Mouse (Mus musculus) heart, embryonic 14.5 days (tissue): ENCODE measurements at regions not wholly inside any gene's neighbourhood (a gene's known extent, or its start where the extent isn't known, plus 50 kb on each side); places are given as distances from the start of the nearest gene placed in this dataset.

Experiments
- ATAC-seq: fragments of 200-750 bp; cut with Nextera tagmentation; 2 replicates; pipeline ENCODE4 v1.8.0; 2017; ENCODE audit warnings: low read depth, moderate TSS enrichment; ENCODE audit not compliant: insufficient number of reproducible peaks, insufficient read depth, low FRiP score
- H3K27ac ChIP-seq, 2 experiments: fragments of 200-500 bp in 1 of 2; fragments of 300-500 bp in 1 of 2; sonication (generic) in 1 of 2; replicated peaks in 1 of 2; 2 replicates each; pipeline ENCODE4 v1.5.1; 2012 to 2014; ENCODE audit warnings: low read depth in 2 of 2, low read length in 2 of 2, control low read depth in 1 of 2, mild to moderate bottlenecking in 1 of 2, mixed read lengths in 1 of 2; ENCODE audit not compliant: control insufficient read depth in 1 of 2, insufficient read depth in 1 of 2
- H3K27me3 ChIP-seq: fragments of 300-500 bp; sonication (generic); 2 replicates; pipeline ENCODE4 v1.6.1; 2014; ENCODE audit warnings: mild to moderate bottlenecking, low read length, control low read depth; ENCODE audit not compliant: control insufficient read depth, insufficient read depth
- H3K36me3 ChIP-seq: fragments of 300-500 bp; sonication (generic); 2 replicates; pipeline ENCODE4 v1.6.1; 2014; ENCODE audit warnings: mild to moderate bottlenecking, control low read depth, low read length, mixed read lengths; ENCODE audit not compliant: control insufficient read depth, insufficient read depth
- H3K4me1 ChIP-seq, 2 experiments: fragments of 200-500 bp in 1 of 2; fragments of 300-500 bp in 1 of 2; sonication (generic) in 1 of 2; 2 replicates each; pipeline ENCODE4 v1.6.1; 2012 to 2014; ENCODE audit warnings: low read length in 2 of 2, control low read depth in 1 of 2, mixed read lengths in 1 of 2; ENCODE audit not compliant: control insufficient read depth in 2 of 2, insufficient read depth in 2 of 2
- H3K4me2 ChIP-seq: fragments of 300-500 bp; sonication (generic); 2 replicates; pipeline ENCODE4 v1.6.1; 2014; ENCODE audit warnings: mild to moderate bottlenecking, low read length
- H3K4me3 ChIP-seq, 2 experiments: fragments of 200-500 bp in 1 of 2; fragments of 300-500 bp in 1 of 2; sonication (generic) in 1 of 2; 2 replicates each; pipeline ENCODE4 v1.5.1; 2012 to 2014; ENCODE audit warnings: low read length in 2 of 2, mild to moderate bottlenecking in 2 of 2, control low read depth in 1 of 2, low read depth in 1 of 2, moderate library complexity in 1 of 2; ENCODE audit not compliant: control insufficient read depth in 1 of 2, insufficient read depth in 1 of 2
- H3K9ac ChIP-seq: fragments of 300-500 bp; sonication (generic); 2 replicates; pipeline ENCODE4 v1.6.1; 2014; ENCODE audit warnings: mild to moderate bottlenecking, low read length
- H3K9me3 ChIP-seq: fragments of 300-500 bp; sonication (generic); 2 replicates; pipeline ENCODE4 v1.6.1; 2016; ENCODE audit warnings: low read length, control low read depth; ENCODE audit not compliant: control insufficient read depth
- WGBS: fragments of 180-500 bp; shearing (Covaris S2); extraction: QIAGEN DNeasy Blood & Tissue Kit; methylation state at CpG from one replicate; pipeline ENCODE4 v1.1.7; 2014; 5-methylcytosine and 5-hydroxymethylcytosine counted together

DNA sequence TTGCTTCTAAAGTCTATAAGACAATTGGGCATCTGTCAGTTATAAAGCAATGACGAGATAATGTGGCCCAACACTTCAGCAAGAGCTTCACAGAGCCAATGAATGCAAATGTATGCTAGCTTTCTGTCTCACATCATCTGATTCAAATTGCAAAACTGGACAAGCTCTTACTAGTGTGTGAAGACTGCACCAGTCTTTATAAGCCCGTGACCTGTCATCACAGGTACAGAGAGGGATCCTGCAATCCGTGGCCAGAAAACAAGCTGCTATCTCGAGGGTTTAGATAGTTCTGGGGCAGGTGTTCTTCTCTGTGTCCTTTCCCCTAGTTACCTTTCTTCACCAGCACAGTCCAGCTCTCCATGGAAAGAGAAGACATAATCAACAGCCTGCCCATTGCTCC is 584.8 kb downstream of the Nfib start:
- no peak for ATAC-seq
- H3K27ac ChIP-seq = no peak overlapping the region
- no peak overlapping the region for H3K9ac ChIP-seq
- H3K4me1 ChIP-seq = peaks cover 2 to 4% of the 10 kb centered on the region in 2 experiments; a peak in 2 of 4 replicates
- H3K9me3 ChIP-seq = no peaks in the 10 kb centered on the region
- H3K4me3 ChIP-seq = no peak overlapping the region
- H3K27me3 ChIP-seq = no peaks in the 10 kb centered on the region
- no peak overlapping the region for H3K4me2 ChIP-seq
- H3K36me3 ChIP-seq = no peaks in the 10 kb centered on the region
- 40% methylated on average over 4 of the region's 4 CpGs for WGBS

DNA sequence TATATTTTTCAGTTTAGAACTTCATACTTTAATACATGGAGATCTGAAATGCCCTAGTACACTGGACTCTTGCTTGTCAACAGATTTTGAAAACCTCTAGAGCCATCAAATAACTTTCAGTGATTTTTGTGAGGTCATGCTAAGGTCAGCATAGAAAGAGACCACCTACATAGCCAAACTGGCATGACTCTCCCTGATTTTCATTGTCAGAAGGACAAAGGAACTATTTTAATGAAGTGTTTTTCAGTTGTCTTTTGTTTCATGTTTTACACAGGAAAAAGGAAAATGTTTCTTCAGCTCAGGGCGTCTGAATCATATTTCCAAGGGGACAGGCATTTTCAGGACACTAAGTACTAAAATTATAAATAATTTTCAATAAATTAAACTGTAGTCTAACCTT is 585.2 kb downstream of the Nfib start:
- ATAC-seq = no peak
- Histone ChIP-seq H3K9ac (no peak overlapping the region), H3K36me3 (no peaks in the 10 kb centered on the region), H3K9me3 (no peaks in the 10 kb centered on the region), H3K4me3 (no peak overlapping the region), H3K27me3 (no peaks in the 10 kb centered on the region), H3K27ac (no peak overlapping the region), H3K4me1 (peaks cover 2 to 4% of the 10 kb centered on the region in 2 experiments; a peak in 2 of 4 replicates), H3K4me2 (no peak overlapping the region)
- WGBS = 48% methylated on average over 1 of the region's 1 CpGs

DNA sequence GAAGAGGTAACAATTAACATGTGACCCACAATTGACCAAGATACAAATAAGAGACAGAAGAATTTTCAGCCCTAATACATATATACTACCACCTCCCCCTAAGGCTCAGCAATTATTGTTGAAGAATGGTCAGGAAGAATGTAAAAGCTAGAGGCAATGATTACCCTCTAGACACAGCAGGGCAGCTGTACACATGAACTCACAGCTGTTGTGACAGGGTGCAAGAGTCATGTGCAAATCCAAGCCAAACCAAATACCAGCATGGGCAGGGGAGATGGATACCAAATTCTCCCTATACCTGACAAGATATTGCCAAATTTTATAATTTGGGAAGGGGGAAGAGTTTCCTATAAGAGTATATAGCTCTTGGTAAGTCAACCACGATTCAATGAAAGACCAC is 603.7 kb downstream of the Nfib start:
- no peaks in the 10 kb centered on the region for H3K27me3 ChIP-seq
- WGBS = 80% methylated on average over 1 of the region's 1 CpGs
- H3K4me1 ChIP-seq = peaks cover 0 to 2% of the 10 kb centered on the region in 2 experiments; a peak in 1 of 4 replicates
- no peak overlapping the region for H3K27ac ChIP-seq
- no peak overlapping the region for H3K4me3 ChIP-seq
- ATAC-seq = no peak
- H3K4me2 ChIP-seq = no peak overlapping the region
- H3K36me3 ChIP-seq = no peaks in the 10 kb centered on the region
- H3K9ac ChIP-seq = no peak overlapping the region
- H3K9me3 ChIP-seq = no peaks in the 10 kb centered on the region

DNA sequence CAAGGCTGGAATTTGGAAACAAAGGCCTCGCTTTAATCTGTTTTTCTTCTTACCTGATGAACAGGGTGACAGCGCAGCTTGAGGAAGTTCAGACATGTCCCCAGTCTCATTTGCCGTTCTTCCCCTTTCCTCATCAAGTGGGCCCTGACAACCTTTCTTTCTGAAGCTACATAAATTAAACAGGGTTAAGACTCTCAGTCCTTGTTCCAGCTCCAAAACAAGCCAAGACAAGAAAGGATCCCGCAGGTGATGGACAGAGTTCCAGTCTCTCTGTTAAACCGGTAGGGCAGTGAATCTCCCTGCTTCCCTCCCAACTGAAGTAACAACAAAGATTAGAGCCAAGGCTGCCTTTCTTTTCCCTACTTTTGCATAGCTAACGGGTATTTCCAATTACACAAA is 605.6 kb downstream of the Nfib start:
- Histone ChIP-seq H3K27me3 (no peaks in the 10 kb centered on the region), H3K9ac (no peak overlapping the region), H3K4me1 (peaks cover 0 to 2% of the 10 kb centered on the region in 2 experiments; a peak in 1 of 4 replicates), H3K4me3 (no peak overlapping the region), H3K4me2 (no peak overlapping the region), H3K36me3 (no peaks in the 10 kb centered on the region), H3K27ac (no peak overlapping the region), H3K9me3 (no peaks in the 10 kb centered on the region)
- 78% methylated on average over 6 of the region's 6 CpGs for WGBS
- ATAC-seq = no peak

DNA sequence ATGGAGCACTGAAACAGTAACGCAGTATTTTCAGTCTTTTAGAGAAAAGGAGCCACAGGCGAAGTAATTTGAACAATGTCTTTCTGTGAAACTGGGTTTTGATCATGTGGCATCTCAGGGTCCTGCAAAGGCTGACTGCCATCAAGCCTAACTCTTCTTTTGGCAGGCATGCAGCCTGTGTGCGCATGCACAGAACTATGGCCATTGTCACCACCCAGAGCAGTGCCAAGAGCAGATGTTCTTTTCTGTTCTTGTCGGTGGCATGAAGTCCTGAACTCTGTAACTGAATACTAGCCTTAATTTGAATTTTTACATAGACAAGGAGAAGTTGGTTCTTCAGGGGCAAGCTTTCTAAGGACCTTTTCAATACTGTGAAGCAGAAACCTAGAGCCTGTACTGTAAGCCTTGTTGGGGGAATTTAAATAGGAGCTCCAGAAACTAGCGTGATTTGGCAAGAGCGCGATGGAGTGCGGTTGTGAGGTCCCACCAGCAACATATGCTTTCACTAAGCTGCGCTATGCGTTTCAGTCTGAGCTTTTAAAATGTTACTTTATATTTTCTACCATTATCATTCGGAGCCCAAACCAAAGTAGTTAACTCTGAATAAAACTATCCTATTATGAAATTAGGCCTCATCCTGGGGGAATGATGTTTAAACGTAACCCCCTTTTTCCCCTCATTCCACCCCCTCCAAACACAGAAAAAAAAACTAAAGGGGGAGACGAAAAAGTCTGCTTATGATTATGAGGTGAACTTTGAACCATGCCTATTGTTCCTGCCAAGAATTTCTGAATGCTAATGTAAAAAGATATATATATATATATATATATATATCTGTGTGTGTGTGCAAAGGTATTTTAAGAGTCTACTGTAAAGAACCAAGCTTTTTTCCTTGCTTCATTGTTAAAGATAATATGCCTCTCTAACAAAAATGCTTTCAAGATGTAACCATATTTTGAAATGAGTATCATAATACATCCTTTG is 606.3 kb downstream of the Nfib start:
- Histone ChIP-seq H3K9me3 (no peaks in the 10 kb centered on the region), H3K9ac (no peak overlapping the region), H3K4me2 (no peak overlapping the region), H3K36me3 (no peaks in the 10 kb centered on the region), H3K27ac (no peak overlapping the region), H3K4me3 (no peak overlapping the region), H3K27me3 (no peaks in the 10 kb centered on the region), H3K4me1 (peaks cover 0 to 2% of the 10 kb centered on the region in 2 experiments; a peak in 1 of 4 replicates)
- no peak for ATAC-seq
- 88% methylated on average over 13 of the region's 13 CpGs for WGBS

DNA sequence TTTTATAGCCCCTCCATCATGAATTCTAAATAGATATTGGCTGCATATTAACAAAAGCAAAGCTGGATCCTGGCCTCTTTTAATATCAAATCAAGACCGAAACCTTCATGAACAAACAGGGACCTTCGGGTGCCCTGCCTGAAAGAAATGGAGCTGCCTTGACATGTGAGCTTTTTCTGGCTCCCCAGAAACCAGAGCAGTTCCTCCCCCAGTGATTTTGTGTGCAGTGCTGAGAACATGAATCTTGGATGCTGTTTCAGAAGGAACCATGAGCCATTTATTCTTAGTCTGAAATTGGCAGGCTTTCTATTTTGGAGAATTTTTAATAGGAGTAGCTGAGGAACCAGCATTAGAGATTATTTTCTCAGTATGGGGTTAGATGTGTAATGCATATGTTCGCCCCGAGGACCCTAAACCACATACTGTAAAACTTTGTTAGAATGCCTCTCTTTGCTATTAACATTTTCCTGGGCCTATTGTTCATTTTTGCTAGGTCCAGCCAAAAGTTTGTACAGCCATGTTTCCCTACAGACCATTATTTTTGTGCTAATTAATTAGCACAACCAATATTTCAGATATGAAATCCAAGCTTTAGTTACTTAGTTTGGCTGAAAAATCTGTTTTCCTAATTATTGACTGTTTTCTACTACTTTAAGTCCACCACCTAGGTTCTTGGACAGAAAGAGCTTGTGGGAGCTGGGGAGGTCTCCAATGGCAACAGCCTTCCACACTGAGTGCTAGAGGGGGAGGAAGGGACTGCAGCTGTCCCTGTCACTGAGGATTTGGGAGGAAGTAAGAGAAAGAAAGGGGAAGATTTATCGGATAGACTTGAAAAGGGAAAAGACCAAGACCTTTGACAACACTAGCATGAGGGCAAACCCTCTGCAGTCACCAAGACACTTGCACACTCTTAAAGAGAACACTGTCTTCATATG is 613.0 kb downstream of the Nfib start:
- ATAC-seq = no peak
- Histone ChIP-seq H3K4me3 (no peak overlapping the region), H3K4me1 (peaks cover 0 to 2% of the 10 kb centered on the region in 2 experiments; a peak in 1 of 4 replicates), H3K4me2 (no peak overlapping the region), H3K9me3 (no peaks in the 10 kb centered on the region), H3K36me3 (no peaks in the 10 kb centered on the region), H3K27me3 (no peaks in the 10 kb centered on the region), H3K9ac (no peak overlapping the region), H3K27ac (no peak overlapping the region)
- 88% methylated on average over 5 of the region's 5 CpGs for WGBS

DNA sequence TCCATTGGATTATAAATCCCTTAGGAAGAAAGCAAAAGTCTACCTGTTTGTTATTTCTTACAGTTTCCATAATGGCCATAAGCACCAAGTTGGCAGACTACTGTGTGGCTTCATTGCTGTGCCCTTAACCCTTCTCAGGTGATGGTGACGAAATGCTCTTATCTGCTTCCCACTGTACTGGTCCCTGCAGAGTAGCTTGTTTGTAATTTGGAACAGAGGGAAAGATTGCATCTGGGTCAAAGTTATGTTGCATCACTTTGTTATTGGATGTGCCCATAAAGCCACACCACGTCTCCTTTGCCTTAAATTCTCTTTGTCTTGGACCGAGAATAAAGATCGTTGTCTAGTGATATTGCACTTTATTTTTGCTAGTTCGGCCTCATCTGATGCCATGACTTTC is 615.9 kb downstream of the Nfib start:
- Histone ChIP-seq H3K27ac (no peak overlapping the region), H3K27me3 (no peaks in the 10 kb centered on the region), H3K4me2 (no peak overlapping the region), H3K4me3 (no peak overlapping the region), H3K4me1 (peaks cover 0 to 2% of the 10 kb centered on the region in 2 experiments; a peak in 1 of 4 replicates), H3K36me3 (no peaks in the 10 kb centered on the region), H3K9me3 (no peaks in the 10 kb centered on the region), H3K9ac (no peak overlapping the region)
- 90% methylated on average over 5 of the region's 5 CpGs for WGBS
- no peak for ATAC-seq
